ENCODE assay signal across 8 mouse cellular contexts in genomic region chr17:67006740-67007385, GRCm38 (mm10).
DNase-seq lines count a peak whose midpoint lies in the region; ATAC-seq and TF ChIP-seq lines count a peak whose summit lies in the region.

No protein-coding gene starts in this region.

- intact Hi-C loops in left cerebral cortex, adult 2 months (cut with DNase I) = no loop called here

- 46% methylated on average over 14 of the region's 14 CpGs for WGBS in hindbrain, postnatal 0 days
- WGBS in neural tube, embryonic 13.5 days = 63% methylated on average over 14 of the region's 14 CpGs
- 68% methylated on average over 14 of the region's 14 CpGs for WGBS in intestine, embryonic 16.5 days

- H3K4me3 ChIP-seq in hindbrain, postnatal 0 days (ENCODE audit: low read length) = no peak overlapping the region
- H3K4me3 ChIP-seq in left cerebral cortex, adult 2 months = 0 out of 2 replicates have a peak overlapping the region, but pooled peaks have one; percentile 2
- no peak overlapping the region for H3K4me3 ChIP-seq in neural tube, embryonic 13.5 days
- no peak overlapping the region for H3K4me3 ChIP-seq in intestine, embryonic 16.5 days (ENCODE audit: low read length)

- peak; percentile 94 for ATAC-seq in hindbrain, postnatal 0 days
- ATAC-seq in neural tube, embryonic 13.5 days (ENCODE audit: low read depth) = no peak
- ATAC-seq in intestine, embryonic 16.5 days = no peak

- H3K4me1 ChIP-seq in hindbrain, postnatal 0 days (ENCODE audit: insufficient read depth, low read length) = peaks cover 6% of the 10 kb centered on the region; the same call in 1 of the 2 replicates
- H3K4me1 ChIP-seq in neural tube, embryonic 13.5 days (replicated peaks) = peaks cover 9% of the 10 kb centered on the region; the same call in 1 of the 2 replicates
- H3K4me1 ChIP-seq in intestine, embryonic 16.5 days (ENCODE audit: control insufficient read depth, insufficient read depth, low read length) = no peaks in the 10 kb centered on the region

- no peak overlapping the region for H3K4me2 ChIP-seq in hindbrain, postnatal 0 days (ENCODE audit: low read depth, low read length)
- no peak overlapping the region for H3K4me2 ChIP-seq in neural tube, embryonic 13.5 days
- no peak overlapping the region for H3K4me2 ChIP-seq in intestine, embryonic 16.5 days (ENCODE audit: low read depth, low read length)

- peak; percentile 66 for DNase-seq in adrenal gland, postnatal 25 days
- peak; percentile 49 to 55 for DNase-seq in cerebellum, postnatal 14 days
- peak; percentile 81 to 83 for DNase-seq in gastrocnemius, adult 8-10 months (ENCODE audit: low spot score in 2 of 2)
- DNase-seq in hindbrain, postnatal 0 days (ENCODE audit: low spot score) = peak; percentile 86
- DNase-seq in left cerebral cortex, adult 2 months (ENCODE audit: extremely low spot score in 1 of 2, low spot score in 2 of 2) = peak; percentile 71 to 78
- DNase-seq in urinary bladder, postnatal 25 days (ENCODE audit: low spot score) = peak; percentile 51

- no peaks in the 10 kb centered on the region for H3K9me3 ChIP-seq in hindbrain, postnatal 0 days (ENCODE audit: low read length)
- H3K9me3 ChIP-seq in neural tube, embryonic 13.5 days = no peaks in the 10 kb centered on the region
- H3K9me3 ChIP-seq in intestine, embryonic 16.5 days (ENCODE audit: control insufficient read depth, low read length) = 0 out of 2 replicates have a peak, but pooled peaks cover 2% of the 10 kb centered on the region

- TF ChIP-seq CTCF in hindbrain, postnatal 0 days (IDR thresholded peaks at IDR 0.05; ENCODE audit: low read depth) = no peak
- TF ChIP-seq CTCF in left cerebral cortex, adult 2 months (IDR thresholded peaks at IDR 0.05) = no peak

- no peaks in the 10 kb centered on the region for H3K27me3 ChIP-seq in hindbrain, postnatal 0 days (ENCODE audit: insufficient read depth, low read length)
- H3K27me3 ChIP-seq in neural tube, embryonic 13.5 days = no peaks in the 10 kb centered on the region
- no peaks in the 10 kb centered on the region for H3K27me3 ChIP-seq in intestine, embryonic 16.5 days (replicated peaks; ENCODE audit: control insufficient read depth, insufficient read depth, low read length)

- H3K9ac ChIP-seq in hindbrain, postnatal 0 days (replicated peaks; ENCODE audit: low read length) = no peak overlapping the region
- H3K9ac ChIP-seq in neural tube, embryonic 13.5 days = no peak overlapping the region
- H3K9ac ChIP-seq in intestine, embryonic 16.5 days (ENCODE audit: low read depth, low read length) = no peak overlapping the region

- peak overlapping the region; percentile 72 for H3K27ac ChIP-seq in hindbrain, postnatal 0 days
- H3K27ac ChIP-seq in left cerebral cortex, adult 2 months = peak overlapping the region; percentile 77
- H3K27ac ChIP-seq in neural tube, embryonic 13.5 days (replicated peaks) = 0 out of 2 replicates have a peak overlapping the region, but pooled peaks have one; percentile 50
- H3K27ac ChIP-seq in intestine, embryonic 16.5 days (ENCODE audit: low read length) = no peak overlapping the region

- H3K36me3 ChIP-seq in hindbrain, postnatal 0 days (ENCODE audit: insufficient read depth, low read length) = no peaks in the 10 kb centered on the region
- no peaks in the 10 kb centered on the region for H3K36me3 ChIP-seq in neural tube, embryonic 13.5 days
- no peaks in the 10 kb centered on the region for H3K36me3 ChIP-seq in intestine, embryonic 16.5 days (ENCODE audit: control insufficient read depth, insufficient read depth, low read length)
